Mouse (Mus musculus): Measurements from ENCODE around the gene Dab2ip. TPM values are rescaled to one million over a fixed set of nuclear protein-coding genes. Genes with fewer than 3 reads are reported as not detected.
A peak's percentile ranks its signal among the peaks of the same experiment; 100 is the strongest.

Dab2ip gene
- polyA plus RNA-seq, 1 experiment from 2014 or later: 46.6 TPM

DNA sequence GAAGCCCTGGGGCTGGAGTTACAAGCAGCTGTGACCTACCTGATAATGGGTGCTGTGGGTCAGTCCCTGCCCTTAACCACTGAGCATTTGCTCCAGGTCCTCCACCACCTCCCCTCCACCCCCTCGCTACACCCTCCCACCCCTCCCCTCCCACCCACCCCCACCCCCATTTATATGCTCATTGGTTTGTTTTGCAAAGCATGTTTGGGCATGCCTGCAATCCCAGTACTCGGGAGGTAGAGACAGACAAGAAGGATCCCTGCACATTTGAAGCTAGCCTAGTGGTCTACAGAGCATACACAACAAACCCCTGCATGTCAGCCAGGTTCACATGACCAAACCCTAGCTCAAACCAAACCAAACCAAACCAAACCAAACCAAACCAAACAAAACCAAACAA is 178.0 kb downstream of the Dab2ip start:
- Histone ChIP-seq H3K9me3 (ENCODE audit: control insufficient read depth, low read length) (peaks cover 4% of the 10 kb centered on the region), H3K4me2 (ENCODE audit: low read length) (no peak overlapping the region), H3K4me1 (ENCODE audit: control insufficient read depth in 2 of 2, insufficient read depth in 2 of 2, low read length in 2 of 2) (peaks cover 7 to 8% of the 10 kb centered on the region in 2 experiments; a peak in 1 of 4 replicates), H3K4me3 (ENCODE audit: control insufficient read depth in 1 of 2, insufficient read depth in 1 of 2, low read depth in 1 of 2, low read length in 2 of 2) (no peak overlapping the region), H3K27ac (replicated peaks in 1 of 2; ENCODE audit: control insufficient read depth in 1 of 2, insufficient read depth in 1 of 2, low read depth in 2 of 2, low read length in 2 of 2) (no peak overlapping the region), H3K36me3 (ENCODE audit: control insufficient read depth, insufficient read depth, low read length) (peaks cover 5% of the 10 kb centered on the region), H3K27me3 (ENCODE audit: control insufficient read depth, insufficient read depth, low read length) (no peaks in the 10 kb centered on the region), H3K9ac (ENCODE audit: low read length) (no peak overlapping the region)
- 66% methylated on average over 2 of the region's 2 CpGs for WGBS
- ATAC-seq (ENCODE audit: insufficient number of reproducible peaks, insufficient read depth, low FRiP score, low read depth): no peak

DNA sequence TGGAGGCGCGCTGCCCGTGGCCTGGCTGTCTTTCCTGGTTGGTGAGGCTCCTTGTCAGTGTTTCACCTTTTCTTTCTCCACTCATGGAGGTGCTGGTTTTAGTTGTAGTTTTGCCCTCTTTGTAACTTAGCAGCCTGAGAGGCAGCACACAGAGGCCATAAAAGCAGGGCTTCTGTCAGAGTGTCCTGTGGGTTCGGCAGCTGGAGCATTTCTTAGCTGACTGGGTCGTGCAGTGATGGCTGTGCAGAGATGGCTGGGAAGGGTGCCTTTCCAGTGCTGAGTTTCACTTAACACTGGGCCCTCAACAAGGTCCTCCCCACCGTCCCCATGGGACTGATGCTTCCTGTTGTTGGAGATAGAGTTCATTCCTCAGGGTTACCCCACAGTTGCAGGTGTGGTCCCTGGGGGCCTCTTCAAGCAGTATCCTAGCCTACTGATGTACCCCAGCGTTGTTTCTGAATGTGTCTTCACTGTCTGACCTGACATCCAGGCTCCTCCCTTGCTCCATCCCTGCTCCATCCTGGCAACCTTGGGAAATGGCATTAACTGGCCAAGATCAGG is 179.5 kb downstream of the Dab2ip start:
- Histone ChIP-seq H3K36me3 (ENCODE audit: control insufficient read depth, insufficient read depth, low read length) (no peaks in the 10 kb centered on the region), H3K27me3 (ENCODE audit: control insufficient read depth, insufficient read depth, low read length) (no peaks in the 10 kb centered on the region), H3K4me1 (ENCODE audit: control insufficient read depth in 2 of 2, insufficient read depth in 2 of 2, low read length in 2 of 2) (peaks cover 7 to 8% of the 10 kb centered on the region in 2 experiments; a peak in 1 of 4 replicates), H3K9ac (ENCODE audit: low read length) (no peak overlapping the region), H3K4me2 (ENCODE audit: low read length) (no peak overlapping the region), H3K27ac (replicated peaks in 1 of 2; ENCODE audit: control insufficient read depth in 1 of 2, insufficient read depth in 1 of 2, low read depth in 2 of 2, low read length in 2 of 2) (no peak overlapping the region), H3K4me3 (ENCODE audit: control insufficient read depth in 1 of 2, insufficient read depth in 1 of 2, low read depth in 1 of 2, low read length in 2 of 2) (no peak overlapping the region), H3K9me3 (ENCODE audit: control insufficient read depth, low read length) (peaks cover 4% of the 10 kb centered on the region)
- no peak for ATAC-seq (ENCODE audit: insufficient number of reproducible peaks, insufficient read depth, low FRiP score, low read depth)
- 70% methylated on average over 7 of the region's 7 CpGs for WGBS

DNA sequence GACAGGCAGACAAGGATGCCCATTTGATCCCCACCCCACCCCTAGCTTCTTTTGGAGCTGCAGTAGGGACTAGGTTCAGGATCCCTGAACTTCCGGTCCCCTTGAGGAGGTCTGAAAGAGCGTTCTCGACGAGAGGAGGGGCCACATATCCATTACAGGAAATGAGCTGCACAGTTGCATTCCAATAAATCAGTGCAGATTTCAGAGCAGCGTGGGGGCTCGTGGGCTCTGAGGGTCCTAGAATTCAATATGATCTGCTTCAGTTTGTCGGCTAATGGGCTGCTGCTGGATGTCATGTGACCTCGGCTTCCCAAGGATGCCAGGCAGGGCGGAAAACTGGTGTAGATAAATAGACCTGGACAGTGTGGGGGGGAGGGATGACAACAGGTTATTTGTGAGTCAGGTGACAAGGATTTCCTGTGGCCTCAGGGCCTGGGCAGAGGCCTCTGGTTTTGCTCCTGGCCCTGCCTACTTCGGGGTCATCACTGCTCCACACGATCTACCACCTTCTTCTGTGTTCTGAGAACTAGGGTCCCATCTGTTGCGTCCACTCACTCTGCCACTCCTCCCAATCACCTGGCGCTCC is 181.7 kb downstream of the Dab2ip start:
- H3K4me1 ChIP-seq (ENCODE audit: control insufficient read depth in 2 of 2, insufficient read depth in 2 of 2, low read length in 2 of 2): peaks cover 7 to 8% of the 10 kb centered on the region in 2 experiments; a peak in 1 of 4 replicates
- no peak overlapping the region for H3K4me3 ChIP-seq (ENCODE audit: control insufficient read depth in 1 of 2, insufficient read depth in 1 of 2, low read depth in 1 of 2, low read length in 2 of 2)
- peaks cover 4% of the 10 kb centered on the region for H3K9me3 ChIP-seq (ENCODE audit: control insufficient read depth, low read length)
- 60% methylated on average over 13 of the region's 13 CpGs for WGBS
- no peak overlapping the region for H3K9ac ChIP-seq (ENCODE audit: low read length)
- H3K27ac ChIP-seq (replicated peaks in 1 of 2; ENCODE audit: control insufficient read depth in 1 of 2, insufficient read depth in 1 of 2, low read depth in 2 of 2, low read length in 2 of 2): no peak overlapping the region
- H3K36me3 ChIP-seq (ENCODE audit: control insufficient read depth, insufficient read depth, low read length): no peaks in the 10 kb centered on the region
- peak overlapping the region; percentile 16; the same call in 1 of the 2 replicates for H3K4me2 ChIP-seq (ENCODE audit: low read length)
- no peak for ATAC-seq (ENCODE audit: insufficient number of reproducible peaks, insufficient read depth, low FRiP score, low read depth)
- no peaks in the 10 kb centered on the region for H3K27me3 ChIP-seq (ENCODE audit: control insufficient read depth, insufficient read depth, low read length)

DNA sequence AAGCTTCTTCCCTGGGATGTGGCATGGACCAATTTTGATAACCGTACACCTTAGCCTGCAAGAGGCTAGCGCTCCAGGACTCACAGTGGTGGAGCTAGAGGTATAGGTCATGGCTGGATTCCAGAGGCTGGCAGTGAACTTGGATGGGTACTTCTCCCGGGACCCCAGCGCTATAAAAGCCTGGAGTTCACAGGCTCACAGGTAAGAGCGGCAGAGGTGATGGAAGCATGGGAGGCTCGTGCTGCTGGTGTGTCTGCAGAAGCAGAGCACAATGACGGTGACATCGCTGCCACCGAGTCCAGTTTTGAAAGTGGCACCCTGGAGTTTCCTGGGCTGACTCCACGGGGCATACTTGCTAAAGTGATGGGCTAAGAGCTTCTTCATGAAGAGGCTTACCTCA is 187.8 kb downstream of the Dab2ip start:
- WGBS: 84% methylated on average over 10 of the region's 10 CpGs
- ATAC-seq (ENCODE audit: insufficient number of reproducible peaks, insufficient read depth, low FRiP score, low read depth): no peak
- no peak overlapping the region for H3K27ac ChIP-seq (replicated peaks in 1 of 2; ENCODE audit: control insufficient read depth in 1 of 2, insufficient read depth in 1 of 2, low read depth in 2 of 2, low read length in 2 of 2)
- no peaks in the 10 kb centered on the region for H3K27me3 ChIP-seq (ENCODE audit: control insufficient read depth, insufficient read depth, low read length)
- no peak overlapping the region for H3K4me2 ChIP-seq (ENCODE audit: low read length)
- no peaks in the 10 kb centered on the region for H3K36me3 ChIP-seq (ENCODE audit: control insufficient read depth, insufficient read depth, low read length)
- H3K4me1 ChIP-seq (ENCODE audit: control insufficient read depth in 2 of 2, insufficient read depth in 2 of 2, low read length in 2 of 2): peaks cover 3 to 4% of the 10 kb centered on the region in 2 experiments; a peak in 3 of 4 replicates
- no peak overlapping the region for H3K9ac ChIP-seq (ENCODE audit: low read length)
- no peak overlapping the region for H3K4me3 ChIP-seq (ENCODE audit: control insufficient read depth in 1 of 2, insufficient read depth in 1 of 2, low read depth in 1 of 2, low read length in 2 of 2)
- H3K9me3 ChIP-seq (ENCODE audit: control insufficient read depth, low read length): no peaks in the 10 kb centered on the region

DNA sequence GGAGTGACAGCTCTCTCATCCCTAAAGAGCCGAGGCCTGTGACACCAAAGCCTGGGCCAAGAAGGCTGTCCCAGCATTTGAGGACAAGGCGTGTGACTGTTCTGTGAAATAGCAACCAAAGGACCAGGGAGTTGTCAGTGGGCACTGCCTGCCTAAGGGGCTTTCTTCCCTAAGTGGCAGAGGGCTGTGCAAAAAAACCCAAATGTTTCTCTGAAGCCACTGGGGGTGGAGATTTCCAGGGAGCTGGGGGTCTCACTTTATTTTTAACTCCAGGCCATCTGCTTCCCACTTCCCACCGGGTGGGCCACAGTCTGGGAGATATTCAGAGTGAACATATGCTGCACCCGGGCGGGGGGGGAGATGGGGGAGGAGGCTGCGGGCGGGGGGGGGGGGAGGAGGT is 188.6 kb downstream of the Dab2ip start:
- no peak for ATAC-seq (ENCODE audit: insufficient number of reproducible peaks, insufficient read depth, low FRiP score, low read depth)
- WGBS: 16% methylated on average over 4 of the region's 7 CpGs
- Histone ChIP-seq H3K4me2 (ENCODE audit: low read length) (no peak overlapping the region), H3K4me3 (ENCODE audit: control insufficient read depth in 1 of 2, insufficient read depth in 1 of 2, low read depth in 1 of 2, low read length in 2 of 2) (no peak overlapping the region), H3K9ac (ENCODE audit: low read length) (no peak overlapping the region), H3K27ac (replicated peaks in 1 of 2; ENCODE audit: control insufficient read depth in 1 of 2, insufficient read depth in 1 of 2, low read depth in 2 of 2, low read length in 2 of 2) (no peak overlapping the region), H3K27me3 (ENCODE audit: control insufficient read depth, insufficient read depth, low read length) (no peaks in the 10 kb centered on the region), H3K36me3 (ENCODE audit: control insufficient read depth, insufficient read depth, low read length) (no peaks in the 10 kb centered on the region), H3K9me3 (ENCODE audit: control insufficient read depth, low read length) (no peaks in the 10 kb centered on the region), H3K4me1 (ENCODE audit: control insufficient read depth in 2 of 2, insufficient read depth in 2 of 2, low read length in 2 of 2) (peaks cover 4 to 5% of the 10 kb centered on the region in 2 experiments; a peak in 3 of 4 replicates)

DNA sequence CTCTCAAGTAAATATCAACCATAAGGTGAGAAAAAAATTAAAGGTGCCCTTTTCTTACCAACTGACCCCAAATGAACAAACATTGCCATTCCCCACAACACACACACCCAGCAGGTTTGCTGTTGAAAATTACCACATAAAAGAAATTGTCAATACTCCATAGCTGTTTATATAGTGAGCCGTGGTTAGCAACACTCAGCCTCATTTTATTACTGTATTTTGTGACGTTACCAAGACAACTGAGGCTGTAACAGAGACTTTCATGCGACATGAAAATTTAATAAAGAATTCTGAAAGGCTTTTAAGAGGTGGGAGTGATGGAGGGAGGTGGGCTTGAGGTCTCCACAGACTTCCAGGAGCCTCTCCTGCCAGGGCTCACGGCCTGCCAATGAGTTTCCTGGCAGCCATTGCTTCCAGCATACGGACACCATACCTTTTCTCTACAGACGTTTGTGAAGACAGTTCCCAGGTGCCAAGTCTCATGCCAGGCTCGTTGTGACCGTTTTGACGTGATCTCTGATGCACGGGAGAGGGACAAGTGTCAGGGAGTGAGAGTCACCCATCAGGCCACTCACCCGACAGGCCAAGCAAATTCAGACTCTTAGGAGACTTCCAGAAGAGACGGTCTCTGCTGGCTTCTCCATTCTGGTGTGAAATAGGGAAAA is 189.4 kb downstream of the Dab2ip start:
- H3K4me1 ChIP-seq (ENCODE audit: control insufficient read depth in 2 of 2, insufficient read depth in 2 of 2, low read length in 2 of 2): peaks cover 4 to 5% of the 10 kb centered on the region in 2 experiments; a peak in 3 of 4 replicates

DNA sequence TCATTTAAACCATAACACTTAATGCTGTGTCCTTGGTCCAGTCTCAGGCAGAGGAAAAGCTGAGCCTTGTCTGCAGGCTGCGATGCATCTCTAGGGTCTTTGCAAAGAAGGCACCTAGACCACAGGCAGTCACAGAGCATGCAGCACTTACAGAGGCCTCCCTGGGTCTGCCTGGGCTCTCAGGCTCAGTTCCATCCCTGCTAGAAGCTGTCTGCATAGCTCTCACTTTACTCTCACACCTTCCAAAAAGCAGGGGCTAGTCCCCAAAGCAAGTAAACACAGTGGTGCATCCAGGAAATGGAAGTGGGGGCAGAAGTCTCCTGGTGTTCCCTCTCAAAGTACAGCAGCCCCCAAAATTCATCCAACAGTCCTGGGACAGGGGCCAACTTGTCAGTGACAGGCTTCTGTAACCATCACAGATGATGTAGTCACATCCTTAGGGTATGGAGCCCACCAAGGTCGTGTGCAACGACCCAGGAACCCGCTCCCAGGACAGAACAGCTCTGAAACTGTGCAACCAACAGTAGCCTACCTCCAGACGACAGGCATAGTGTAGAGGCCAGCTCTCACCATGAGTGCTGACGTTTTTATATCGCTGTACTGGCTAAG is 192.6 kb downstream of the Dab2ip start:
- Histone ChIP-seq H3K4me2 (ENCODE audit: low read length) (no peak overlapping the region), H3K27me3 (ENCODE audit: control insufficient read depth, insufficient read depth, low read length) (no peaks in the 10 kb centered on the region), H3K4me1 (ENCODE audit: control insufficient read depth in 2 of 2, insufficient read depth in 2 of 2, low read length in 2 of 2) (peaks cover 4 to 5% of the 10 kb centered on the region in 2 experiments; a peak in 3 of 4 replicates), H3K36me3 (ENCODE audit: control insufficient read depth, insufficient read depth, low read length) (no peaks in the 10 kb centered on the region), H3K27ac (replicated peaks in 1 of 2; ENCODE audit: control insufficient read depth in 1 of 2, insufficient read depth in 1 of 2, low read depth in 2 of 2, low read length in 2 of 2) (no peak overlapping the region), H3K4me3 (ENCODE audit: control insufficient read depth in 1 of 2, insufficient read depth in 1 of 2, low read depth in 1 of 2, low read length in 2 of 2) (no peak overlapping the region), H3K9me3 (ENCODE audit: control insufficient read depth, low read length) (no peaks in the 10 kb centered on the region), H3K9ac (ENCODE audit: low read length) (no peak overlapping the region)
- WGBS: 59% methylated on average over 7 of the region's 7 CpGs
- no peak for ATAC-seq (ENCODE audit: insufficient number of reproducible peaks, insufficient read depth, low FRiP score, low read depth)

More for the DNA sequence above, 189.4 kb downstream of the Dab2ip start:
- no peak for ATAC-seq (ENCODE audit: insufficient number of reproducible peaks, insufficient read depth, low FRiP score, low read depth)
- H3K9ac ChIP-seq (ENCODE audit: low read length): no peak overlapping the region
- no peaks in the 10 kb centered on the region for H3K36me3 ChIP-seq (ENCODE audit: control insufficient read depth, insufficient read depth, low read length)
- H3K4me2 ChIP-seq (ENCODE audit: low read length): no peak overlapping the region
- 79% methylated on average over 12 of the region's 12 CpGs for WGBS
- no peak overlapping the region for H3K27ac ChIP-seq (replicated peaks in 1 of 2; ENCODE audit: control insufficient read depth in 1 of 2, insufficient read depth in 1 of 2, low read depth in 2 of 2, low read length in 2 of 2)
- H3K9me3 ChIP-seq (ENCODE audit: control insufficient read depth, low read length): no peaks in the 10 kb centered on the region
- no peaks in the 10 kb centered on the region for H3K27me3 ChIP-seq (ENCODE audit: control insufficient read depth, insufficient read depth, low read length)
- no peak overlapping the region for H3K4me3 ChIP-seq (ENCODE audit: control insufficient read depth in 1 of 2, insufficient read depth in 1 of 2, low read depth in 1 of 2, low read length in 2 of 2)

Measured in heart, embryonic 14.5 days (tissue).